Mouse (Mus musculus) lung, postnatal 4 days (tissue): ENCODE data around the gene Zfyve27.

ENCODE experiments used
- DNase-seq, 2 experiments: peaks; one replicate each; pipeline ENCODE4 v3.0.0; 2021

Zfyve27 gene

DNA sequence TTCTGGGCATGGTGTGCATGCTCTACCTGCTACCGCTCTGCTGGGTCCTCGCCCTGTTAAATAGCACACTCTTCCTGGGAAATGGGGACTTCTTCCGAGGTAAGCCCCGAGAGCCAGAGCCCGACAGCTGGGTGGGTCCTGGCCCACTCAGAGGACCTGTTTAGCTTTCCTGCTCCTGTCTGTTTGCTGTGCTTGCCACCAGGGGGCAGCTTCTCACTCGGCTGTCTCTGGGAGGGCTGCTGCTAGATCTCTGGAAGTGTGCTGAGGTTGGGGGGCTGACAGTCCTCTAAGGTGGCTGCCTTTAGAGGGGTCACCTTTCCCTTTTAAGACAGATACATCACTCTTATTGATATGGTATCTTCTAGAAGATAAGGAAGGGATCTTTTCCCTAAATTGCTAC is 18.9 kb downstream of the Zfyve27 start:
- no peak for DNase-seq

DNA sequence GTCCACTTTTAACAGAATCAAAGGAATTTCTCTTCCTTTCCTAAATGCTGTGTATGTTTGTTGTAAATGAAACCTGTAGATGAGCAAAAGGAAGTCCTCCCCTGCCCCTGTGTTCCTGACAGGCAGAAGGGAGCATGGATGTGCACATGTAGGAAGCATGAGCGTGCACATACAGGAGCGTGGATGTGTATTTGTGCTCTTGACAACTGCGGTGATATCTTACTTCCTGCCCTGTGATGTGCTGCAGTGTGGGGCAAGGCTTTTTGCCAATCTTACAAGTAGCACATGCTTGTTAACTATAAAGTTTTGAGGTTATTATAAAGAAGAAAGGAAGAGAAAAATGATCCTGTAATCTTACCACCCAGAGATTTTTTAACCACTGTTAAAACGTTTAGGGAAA is 26.0 kb downstream of the Zfyve27 start:
- no peak for DNase-seq

DNA sequence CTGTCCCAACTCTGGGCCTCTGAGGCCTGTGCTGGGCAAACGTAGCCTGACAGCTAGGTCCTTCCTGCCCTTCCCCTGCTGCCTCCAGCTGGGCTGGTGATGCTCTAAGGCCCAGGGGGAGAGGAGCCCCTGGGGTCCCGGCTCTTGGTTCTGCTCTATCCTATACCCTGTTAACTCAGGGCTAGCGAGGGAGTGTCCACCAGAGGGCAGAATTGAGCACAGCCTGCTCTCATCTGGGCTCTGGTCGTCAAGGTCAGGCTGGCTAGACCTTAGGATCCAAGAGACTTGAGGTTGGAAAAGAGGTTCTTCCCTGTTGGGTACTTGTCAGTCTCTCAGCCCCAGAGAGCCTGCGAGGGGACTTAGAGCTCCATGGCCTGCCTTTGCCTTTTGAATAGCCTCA is 26.7 kb downstream of the Zfyve27 start:
- peak in 1 of 2 experiments; percentile 63 for DNase-seq

DNA sequence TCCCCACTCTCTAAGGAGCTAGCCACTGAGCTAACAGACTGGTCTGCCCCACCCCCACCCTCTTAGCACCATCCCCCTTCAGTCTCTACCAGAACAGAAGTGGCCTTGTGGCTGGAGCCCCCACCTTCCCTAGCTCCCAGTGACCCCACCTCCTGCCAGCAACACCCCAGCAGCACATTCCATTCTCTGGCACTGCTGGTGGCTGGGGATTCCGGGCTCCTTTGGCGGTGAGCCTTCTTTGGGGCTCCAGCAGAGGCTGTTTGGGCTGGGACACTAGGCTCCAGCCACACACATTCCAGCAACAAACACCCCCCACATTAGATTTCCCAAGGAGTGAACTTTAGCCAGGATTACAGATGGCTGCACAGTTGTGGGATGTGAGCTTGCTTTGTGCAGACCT is 29.6 kb downstream of the Zfyve27 start:
- peak in 1 of 2 experiments; percentile 53 for DNase-seq

DNA sequence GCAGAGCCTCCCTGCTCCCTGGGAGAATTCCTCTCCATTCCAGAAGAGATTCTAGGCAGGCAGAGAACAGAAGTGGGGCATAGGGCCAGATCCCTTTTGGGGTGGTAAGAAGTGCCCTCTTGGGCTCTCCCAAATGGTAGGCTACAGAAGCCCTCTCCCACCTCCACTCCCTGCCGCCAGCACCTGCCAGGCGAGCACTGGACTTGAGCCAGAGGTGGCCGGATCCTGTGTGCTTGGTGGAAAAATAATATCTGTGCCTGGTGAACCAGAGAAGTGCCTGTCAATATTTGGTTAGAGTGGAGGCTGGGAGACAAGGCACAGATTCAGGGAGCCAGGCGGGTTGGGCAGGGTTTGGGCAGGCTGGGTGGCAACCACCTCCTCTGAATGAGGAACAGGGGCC is 32.6 kb downstream of the Zfyve27 start:
- DNase-seq, result peak in 1 of 2 experiments; percentile 36

DNA sequence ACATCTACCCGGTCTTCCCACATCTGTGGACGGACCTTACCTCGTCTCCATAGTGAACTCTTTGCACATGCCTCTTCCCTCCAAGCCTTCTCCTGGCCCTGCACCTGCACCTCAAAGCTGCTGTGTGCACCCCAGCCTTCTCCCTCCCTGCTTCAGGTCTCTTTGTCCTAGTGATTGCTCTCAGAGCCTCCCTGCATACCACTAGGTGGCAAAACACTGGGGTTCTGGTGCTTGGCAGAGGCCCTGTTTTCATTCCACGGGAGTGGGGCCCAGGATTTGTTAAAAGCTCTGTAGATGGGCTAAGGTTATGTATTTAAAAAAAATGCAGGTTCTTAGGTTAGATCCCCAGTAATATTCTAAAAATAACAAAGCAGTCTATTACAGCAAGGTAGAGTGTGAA is 33.3 kb downstream of the Zfyve27 start:
- no peak for DNase-seq

DNA sequence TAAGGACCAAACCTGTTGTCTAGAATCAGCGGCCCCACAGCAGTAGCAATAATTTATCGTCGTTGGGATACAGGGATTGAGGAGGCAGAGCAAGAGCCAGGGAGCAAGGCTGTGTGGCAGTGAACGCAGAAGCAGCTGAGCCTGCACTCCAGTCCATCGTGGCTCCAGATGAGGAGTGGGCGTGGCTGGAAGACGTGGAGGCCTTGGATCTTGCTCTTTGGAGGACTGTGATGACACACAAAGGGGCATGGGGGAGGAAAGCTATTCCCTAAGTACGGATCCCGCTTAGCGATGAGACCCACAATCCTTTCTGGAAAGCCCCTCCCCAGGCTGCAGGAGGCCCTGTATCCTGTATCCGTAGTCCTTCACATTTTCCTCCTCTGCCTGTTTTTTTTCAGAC is 34.3 kb downstream of the Zfyve27 start:
- DNase-seq, result no peak

DNA sequence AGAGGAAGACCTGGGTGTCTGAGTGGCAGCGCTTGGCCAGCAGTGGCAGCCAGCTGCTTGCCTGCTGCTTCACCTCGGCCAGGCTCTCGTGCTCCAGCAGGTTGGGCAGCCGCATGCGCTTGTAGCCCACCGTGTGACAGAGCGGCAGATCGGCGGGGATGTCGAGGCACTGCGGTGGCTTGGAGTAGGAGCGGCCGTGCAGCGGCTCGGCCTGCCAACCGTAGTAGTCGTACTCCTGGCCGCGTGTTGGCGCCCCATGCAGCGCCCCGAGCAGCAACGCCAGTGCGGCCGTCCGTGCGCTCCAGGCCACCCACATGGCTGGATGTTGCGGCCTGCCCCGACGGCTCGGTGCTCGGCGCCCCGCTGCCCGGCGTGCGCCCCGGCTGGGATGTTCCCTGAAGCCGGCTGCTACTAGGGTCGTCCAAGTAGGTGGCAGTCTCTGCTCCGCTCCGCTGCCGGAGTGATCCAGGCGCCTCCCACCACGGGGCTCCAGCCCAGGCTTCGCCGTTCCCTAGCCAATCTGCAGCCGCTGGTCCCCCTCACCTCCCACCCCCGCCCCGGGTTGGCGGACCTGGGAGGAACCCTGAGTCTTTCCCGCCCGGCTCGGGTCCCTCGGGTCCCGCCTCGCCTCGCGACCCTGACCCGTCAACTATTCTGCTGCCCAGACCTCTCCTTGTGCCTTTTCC is 38.1 kb downstream of the Zfyve27 start, which contains the start of gene Sfrp5:
Gene Sfrp5 (minus strand): TSS at position 557 of the 686 bp plus-strand sequence.
- DNase-seq, result no peak

DNA sequence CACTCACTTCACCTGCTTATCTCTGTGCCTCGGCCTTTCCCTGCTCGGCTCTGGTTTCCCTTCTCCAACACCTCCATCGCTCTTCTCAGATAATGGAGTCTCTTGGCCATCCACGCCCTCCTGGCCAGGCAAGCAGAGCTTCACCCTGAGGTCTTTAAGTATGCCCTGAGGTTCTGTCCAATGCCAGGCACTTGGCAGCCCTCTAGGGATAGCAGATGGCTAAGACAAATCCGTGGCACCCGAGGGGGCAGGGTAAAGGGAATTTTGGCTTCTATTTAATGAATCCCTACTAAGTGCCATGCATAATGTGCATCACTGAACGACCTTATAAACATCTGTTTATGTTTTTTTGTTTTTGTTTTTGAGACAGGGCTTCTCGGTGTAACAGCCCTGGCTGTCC is 38.7 kb downstream of the Zfyve27 start:
- DNase-seq, result no peak

DNA sequence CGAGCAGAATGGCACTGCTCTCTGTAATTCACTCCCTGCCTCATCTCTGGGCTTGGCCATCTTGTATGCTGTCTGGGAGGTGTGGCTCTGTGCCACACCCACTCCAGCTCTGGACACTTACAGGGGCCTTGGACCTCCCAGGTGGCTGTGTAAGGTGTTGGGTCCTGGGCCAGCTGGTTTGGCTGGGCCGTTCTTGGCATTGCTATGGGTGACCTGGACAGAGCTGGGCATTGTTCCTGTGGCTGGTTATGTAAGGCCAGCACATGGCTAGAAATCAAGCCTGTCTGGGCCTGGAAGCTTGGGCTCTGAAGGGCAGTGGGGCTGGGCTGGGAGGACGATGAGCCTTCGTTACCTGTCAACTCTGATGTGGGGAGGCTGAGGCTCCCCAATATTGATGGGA is 40.6 kb downstream of the Zfyve27 start:
- DNase-seq, result no peak

DNA sequence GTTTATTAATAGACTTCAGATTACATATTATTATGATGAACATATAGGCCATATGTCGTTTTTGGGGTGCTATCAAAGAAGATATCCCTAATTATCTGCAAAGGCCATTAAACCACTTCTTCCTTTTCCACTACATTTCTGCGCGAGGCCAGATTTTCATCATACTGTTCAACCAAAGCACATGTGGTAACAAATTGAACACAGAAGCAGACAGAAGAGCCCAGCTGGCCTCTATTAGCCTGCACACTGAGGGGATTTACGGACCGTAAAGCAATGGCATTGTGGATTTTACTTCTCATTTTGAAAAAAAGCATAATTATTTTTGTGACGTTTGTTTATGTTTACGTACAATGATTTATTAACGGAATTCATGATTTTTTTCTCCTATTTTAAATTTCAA is 41.5 kb downstream of the Zfyve27 start:
- DNase-seq, result no peak

DNA sequence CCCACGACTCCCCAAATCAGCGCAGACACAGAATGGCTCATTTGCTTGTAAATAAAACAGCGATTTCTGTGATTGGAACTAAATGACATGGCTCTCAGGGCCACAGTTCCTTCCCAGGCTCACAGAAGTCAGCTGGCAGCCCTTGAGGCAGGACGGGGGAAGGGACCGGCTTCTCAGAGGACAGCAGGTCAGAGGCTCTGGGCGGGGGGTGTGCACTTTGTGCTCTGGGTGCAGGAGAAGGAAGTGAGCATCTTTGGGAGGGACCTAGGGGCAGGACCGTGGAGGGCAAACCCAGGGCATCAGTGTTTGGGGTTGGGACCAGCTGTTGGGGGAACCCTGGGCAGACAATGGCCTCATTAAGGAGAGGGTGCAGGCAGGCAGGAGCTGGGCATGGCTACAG is 45.7 kb downstream of the Zfyve27 start:
- no peak for DNase-seq

DNA sequence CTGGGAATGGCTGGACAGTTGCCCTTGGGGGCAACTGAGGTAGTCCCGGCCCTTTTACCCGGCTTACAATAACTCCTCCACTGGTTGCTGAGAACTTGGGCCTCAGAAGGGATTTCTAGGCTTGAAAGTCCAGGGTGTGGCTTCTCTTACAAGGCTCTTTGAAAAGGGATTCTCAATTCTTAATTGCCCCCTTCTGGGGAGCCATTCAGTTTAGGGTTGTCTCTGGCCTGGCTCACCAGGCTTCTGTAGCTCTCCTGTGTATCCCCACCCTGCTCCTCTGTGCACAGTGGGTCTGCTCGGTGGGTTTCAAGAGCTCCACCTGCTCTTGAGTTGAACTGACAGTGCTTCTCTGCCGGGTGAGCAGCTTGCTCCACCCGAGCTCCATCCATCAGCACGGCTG is 46.2 kb downstream of the Zfyve27 start:
- DNase-seq, result no peak

DNA sequence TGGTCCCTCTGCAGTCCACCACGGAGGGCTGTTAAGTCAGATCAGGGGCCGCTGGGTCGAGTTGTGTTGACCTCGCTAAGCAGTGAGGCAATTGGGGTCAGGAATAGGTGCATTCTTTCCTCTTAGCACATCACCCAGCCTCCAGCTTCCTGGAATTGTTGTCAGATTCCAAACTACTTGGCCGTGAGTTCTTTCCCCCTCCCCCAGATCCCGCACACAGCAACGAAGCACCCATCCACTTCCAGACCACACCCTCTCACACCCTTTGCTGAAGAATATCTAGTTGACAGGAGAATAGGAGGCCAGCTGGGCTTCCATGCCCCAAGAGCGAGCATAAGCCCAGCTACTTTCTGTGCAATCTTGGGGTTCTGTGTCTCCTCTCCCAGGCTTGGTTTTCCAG is 48.2 kb downstream of the Zfyve27 start:
- DNase-seq, result no peak

DNA sequence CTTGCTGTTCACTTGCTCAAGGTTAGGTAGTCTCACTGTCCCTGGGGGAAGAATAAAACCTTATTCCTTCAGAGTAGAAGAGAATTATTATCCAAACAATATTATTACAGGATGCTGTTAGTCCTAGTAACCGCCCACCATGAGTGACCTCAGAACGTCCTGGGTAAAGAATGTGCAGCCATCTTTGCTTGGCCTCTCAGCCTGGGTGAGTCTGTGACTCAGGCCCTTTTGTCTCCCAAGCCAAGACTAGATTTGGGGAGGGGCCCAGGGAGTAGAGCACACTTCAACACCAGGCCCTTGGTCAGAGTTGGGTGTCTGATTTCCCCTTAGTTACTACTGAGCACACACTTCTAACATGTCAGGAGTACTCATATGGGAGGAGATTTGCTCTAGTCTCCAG is 50.9 kb downstream of the Zfyve27 start:
- DNase-seq, result no peak

DNA sequence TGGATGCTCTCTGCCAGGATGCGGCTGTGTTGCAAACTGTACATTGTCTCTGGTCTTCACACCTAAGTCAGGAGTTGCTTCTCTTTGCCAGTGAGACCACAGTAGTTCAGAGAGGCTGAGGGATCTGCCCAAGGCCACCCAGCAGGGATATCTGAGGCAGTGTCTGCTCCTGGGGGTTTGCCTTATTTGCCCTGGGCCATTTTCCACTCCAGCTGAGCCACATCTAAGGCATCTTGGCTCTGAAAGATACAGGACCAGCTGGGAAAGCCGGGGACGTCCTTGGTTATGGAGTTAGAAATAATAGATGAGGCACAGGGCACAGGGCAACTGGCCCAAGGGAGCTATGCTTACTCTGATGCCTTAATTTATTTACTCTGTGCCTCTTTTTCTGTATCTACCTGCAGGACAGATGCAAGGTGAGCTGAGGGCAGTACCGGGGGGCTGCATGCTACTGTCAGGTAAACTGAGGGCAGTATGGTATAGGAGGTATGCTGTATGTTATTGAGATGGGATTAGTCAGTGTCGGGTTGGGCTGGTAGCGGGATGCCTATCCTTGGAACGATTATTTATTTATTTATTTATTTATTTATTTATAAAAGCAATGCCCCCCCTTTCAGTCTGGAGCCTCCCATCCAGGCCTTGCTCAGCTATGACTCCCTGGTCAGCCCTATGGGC is 53.1 kb downstream of the Zfyve27 start:
- no peak for DNase-seq

DNA sequence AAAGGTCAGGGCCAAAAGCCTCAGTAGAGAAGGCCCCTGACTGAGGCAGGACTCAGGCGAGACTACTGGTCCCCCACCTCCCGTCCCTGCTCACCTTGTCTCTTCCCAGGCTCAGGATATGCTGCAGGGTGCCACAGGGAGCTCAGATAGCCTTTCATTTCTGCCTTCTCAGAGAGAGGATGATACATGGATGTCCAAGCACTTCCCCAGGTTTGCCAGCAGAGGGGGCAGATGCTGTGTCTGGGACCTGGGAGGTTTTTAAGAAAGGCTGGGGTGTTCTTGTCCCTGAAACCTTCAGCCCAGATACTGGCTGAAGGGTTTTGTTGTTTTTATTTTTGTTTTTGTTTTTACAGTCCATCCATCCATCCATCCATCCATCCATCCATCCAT is 53.6 kb downstream of the Zfyve27 start:
- no peak for DNase-seq

DNA sequence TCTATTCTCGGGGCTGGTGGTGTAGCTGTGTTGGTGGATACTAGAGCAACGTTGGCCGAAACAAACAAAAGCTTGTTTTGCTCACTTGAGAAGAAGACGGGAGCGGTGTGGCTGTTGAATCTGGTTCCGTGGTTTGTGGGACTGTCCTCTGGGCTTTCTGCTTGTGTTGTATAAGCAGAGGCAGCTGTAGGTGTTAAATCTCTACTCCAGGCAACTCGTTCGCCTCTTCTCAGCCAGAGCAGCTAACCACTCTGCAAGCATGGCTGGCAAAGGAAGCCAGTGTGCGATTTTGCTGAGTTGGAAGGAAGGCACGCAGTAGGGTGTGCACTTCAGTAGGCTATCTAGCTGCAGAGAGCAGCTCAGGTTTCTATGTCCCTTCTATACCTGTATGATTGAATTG is 62.7 kb downstream of the Zfyve27 start:
- no peak for DNase-seq

DNA sequence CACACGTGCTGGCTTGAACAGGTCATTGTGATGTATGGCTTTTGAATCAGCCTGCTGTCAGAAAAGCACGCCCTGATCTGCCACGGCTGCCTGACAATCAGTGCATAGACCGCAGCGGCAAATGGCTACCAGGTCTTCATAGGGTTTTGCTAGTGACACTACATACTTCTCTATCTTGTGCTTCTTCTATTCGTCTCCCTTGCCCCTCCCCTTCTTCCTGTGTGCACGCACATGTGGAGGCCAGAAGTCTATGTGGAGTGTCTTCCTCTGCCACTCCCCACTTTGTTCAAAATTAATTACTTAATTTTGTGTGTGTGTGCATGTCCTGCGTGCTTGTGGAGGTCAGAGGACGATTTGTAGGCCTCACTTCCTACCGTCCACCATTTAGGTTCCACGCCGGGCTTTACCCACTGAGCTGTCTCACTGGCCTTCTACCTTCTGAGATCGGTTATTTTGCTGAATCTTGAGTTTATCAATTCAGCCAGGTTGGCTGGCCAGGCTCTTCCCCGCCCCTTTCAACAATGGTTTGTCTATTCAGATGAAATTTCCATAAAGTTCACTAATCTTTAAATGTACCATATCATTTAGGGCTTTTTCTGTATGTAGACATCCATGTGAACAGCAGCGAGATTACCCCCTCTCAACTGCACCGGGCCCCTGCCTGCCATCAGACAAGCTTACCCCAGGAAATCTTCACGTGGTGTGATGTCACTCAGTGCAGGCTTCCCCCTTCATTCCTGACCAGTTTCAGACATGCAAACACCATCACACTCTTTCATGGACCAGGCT is 65.9 kb downstream of the Zfyve27 start:
- no peak for DNase-seq

DNA sequence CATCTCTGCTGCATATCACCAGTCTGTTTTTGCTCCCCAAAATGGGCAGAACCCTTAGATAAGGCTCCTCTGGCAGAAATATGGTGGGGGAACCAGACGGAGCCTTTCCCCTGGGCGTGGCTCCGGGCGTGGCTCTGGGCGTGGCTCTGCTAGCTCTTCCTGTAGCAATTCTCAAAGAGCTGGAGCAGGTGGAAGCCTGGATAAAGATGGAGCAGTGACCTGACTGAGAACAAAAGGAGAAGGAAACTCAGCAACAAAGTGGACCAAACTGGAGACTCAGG is 66.5 kb downstream of the Zfyve27 start:
- no peak for DNase-seq

DNA sequence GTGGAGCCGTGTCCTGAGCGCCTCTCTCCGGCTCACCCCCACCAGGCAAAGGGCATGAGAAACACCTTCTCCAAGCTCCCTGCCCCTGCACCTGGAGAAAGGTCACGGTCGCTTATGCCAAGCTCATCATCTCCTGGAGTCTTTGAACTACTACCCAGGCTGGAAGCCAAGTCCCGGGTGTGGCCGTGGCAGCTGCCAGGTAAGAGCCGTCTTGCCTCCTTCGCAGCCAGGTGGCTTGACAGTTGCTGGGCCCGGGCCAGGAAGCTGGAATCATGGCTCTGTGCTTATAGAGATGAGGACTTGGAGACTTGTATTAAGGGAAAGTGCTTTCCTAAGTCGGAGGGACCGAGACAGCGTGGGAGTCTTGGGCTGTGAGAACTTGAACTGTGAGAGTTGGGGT is 67.2 kb downstream of the Zfyve27 start:
- DNase-seq, result no peak

DNA sequence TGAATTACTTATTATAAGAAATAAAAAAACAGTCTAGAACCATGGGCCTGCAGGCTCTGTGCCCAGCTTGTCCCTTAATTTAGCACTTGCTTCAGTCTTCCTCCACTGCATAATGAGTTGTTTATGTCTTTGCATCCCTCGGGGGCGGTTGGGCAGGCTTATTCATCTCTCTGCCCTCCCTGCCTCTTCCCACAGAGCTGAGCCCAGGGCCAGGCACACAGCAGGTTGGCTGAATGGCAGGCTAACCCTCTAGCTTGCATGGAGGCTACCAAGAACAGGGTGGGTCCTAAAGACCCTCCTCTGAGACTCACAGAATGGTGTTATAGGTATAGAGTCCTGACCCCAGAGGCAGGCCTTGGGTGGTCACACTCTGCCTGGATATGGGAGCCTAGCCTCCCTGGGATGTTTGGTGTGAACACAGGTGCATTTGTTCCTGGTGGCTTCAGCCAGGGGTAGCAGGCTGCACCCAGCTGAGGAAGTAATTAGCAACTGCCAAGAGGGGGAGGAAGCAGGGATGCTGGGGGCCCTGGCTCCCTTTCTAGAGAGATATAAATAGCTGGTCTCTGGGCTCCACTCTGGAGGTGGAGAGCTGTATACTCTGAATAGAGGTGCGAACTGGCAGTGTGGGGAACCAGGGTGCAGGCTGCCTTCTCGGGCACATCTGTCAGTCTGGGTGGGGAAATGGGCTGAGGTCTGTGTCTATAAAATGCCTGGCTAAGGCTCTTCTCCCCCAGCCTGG is 74.0 kb downstream of the Zfyve27 start:
- no peak for DNase-seq

DNA sequence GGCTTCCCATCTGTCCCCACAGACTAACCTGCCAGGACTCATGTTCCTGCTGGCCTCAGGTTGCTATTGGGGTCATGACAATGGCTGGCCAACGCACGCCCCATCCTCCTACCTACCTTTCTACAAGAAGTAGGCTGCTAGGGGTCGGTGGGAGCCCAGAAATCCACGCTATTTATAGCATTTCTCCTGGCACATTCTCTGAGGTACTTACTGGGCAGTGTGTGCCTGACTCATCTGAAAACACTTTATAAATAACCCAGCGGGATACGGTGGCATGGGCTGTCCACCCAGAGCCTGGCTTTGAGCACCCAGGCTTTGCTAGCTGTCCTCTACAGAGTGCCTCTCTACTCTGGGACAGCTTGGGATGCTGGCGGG is 74.6 kb downstream of the Zfyve27 start:
- no peak for DNase-seq

DNA sequence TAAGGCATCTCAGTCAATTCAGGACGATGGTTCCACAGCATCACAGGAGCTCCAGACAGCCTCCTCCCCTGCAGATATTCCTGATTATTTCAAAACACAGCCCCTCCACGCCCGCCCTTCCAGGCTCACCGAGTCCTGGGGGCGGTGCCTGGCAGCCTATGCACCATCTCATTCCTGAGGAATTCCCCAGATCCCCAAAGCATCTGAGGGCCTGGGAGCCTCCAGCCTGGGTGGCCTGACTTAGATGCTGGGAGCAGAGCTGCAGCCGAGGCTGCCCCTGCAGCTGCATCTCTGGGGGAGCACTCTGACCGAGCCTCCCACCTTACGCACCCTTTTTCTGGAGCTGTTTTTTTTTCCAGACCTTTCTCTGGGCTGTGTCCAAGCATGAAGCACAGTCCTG is 77.1 kb downstream of the Zfyve27 start:
- no peak for DNase-seq
